Mouse (Mus musculus): Measurements from ENCODE around the gene Epas1.

The Epas1 gene

GRCm38 (mm10) chr17:86753130-86753821, at the start of gene Epas1:
Epas1 (plus strand) TSS chr17:86753700.
- peak; percentile 52 to 62 for DNase-seq

GRCm38 (mm10) chr17:86705236-86705635, 48.3 kb upstream of the Epas1 start:
- DNase-seq: no peak

GRCm38 (mm10) chr17:86706467-86706866, 47.0 kb upstream of the Epas1 start:
- DNase-seq: no peak

GRCm38 (mm10) chr17:86709803-86710202, 43.7 kb upstream of the Epas1 start:
- no peak for DNase-seq

GRCm38 (mm10) chr17:86710379-86710778, 43.1 kb upstream of the Epas1 start:
- no peak for DNase-seq

- DNase-seq: no peak
Observed at GRCm38 (mm10) chr17:86711949-86712348, 41.6 kb upstream of the Epas1 start.

- DNase-seq: no peak
Observed at GRCm38 (mm10) chr17:86712601-86713000, 40.9 kb upstream of the Epas1 start.

GRCm38 (mm10) chr17:86713591-86713990, 39.9 kb upstream of the Epas1 start:
- no peak for DNase-seq

- no peak for DNase-seq
Observed at GRCm38 (mm10) chr17:86724786-86725415, 28.6 kb upstream of the Epas1 start.

- no peak for DNase-seq
Observed at GRCm38 (mm10) chr17:86726480-86726879, 27.0 kb upstream of the Epas1 start.

- DNase-seq: no peak
Observed at GRCm38 (mm10) chr17:86727031-86727430, 26.5 kb upstream of the Epas1 start.

- DNase-seq: no peak
Observed at GRCm38 (mm10) chr17:86731273-86731672, 22.2 kb upstream of the Epas1 start.

- peak; percentile 74 to 77 for DNase-seq
Observed at GRCm38 (mm10) chr17:86732024-86732423, 21.5 kb upstream of the Epas1 start.

GRCm38 (mm10) chr17:86732522-86732921, 21.0 kb upstream of the Epas1 start:
- no peak for DNase-seq

GRCm38 (mm10) chr17:86733644-86734043, 19.9 kb upstream of the Epas1 start:
- no peak for DNase-seq

- DNase-seq: no peak
Observed at GRCm38 (mm10) chr17:86738477-86738876, 15.0 kb upstream of the Epas1 start.

GRCm38 (mm10) chr17:86743351-86743941, 10.1 kb upstream of the Epas1 start:
- DNase-seq: no peak

GRCm38 (mm10) chr17:86744943-86745342, 8.6 kb upstream of the Epas1 start:
- no peak for DNase-seq

- no peak for DNase-seq
Observed at GRCm38 (mm10) chr17:86751373-86751871, 2.1 kb upstream of the Epas1 start.

- DNase-seq: peak; percentile 50 to 60
Observed at GRCm38 (mm10) chr17:86753931-86754805, 668 bp downstream of the Epas1 start.

- peak; percentile 35 to 39 for DNase-seq
Observed at GRCm38 (mm10) chr17:86754806-86755571, 1.5 kb downstream of the Epas1 start.

GRCm38 (mm10) chr17:86755581-86756195, 2.2 kb downstream of the Epas1 start:
- no peak for DNase-seq
